Mouse (Mus musculus) CH12.LX (cell line): ENCODE data around the gene Myo15b. TPM values are rescaled to one million over a fixed set of nuclear protein-coding genes. Genes with fewer than 3 reads are reported as not detected.

Source experiments
- DNase-seq: peaks from one replicate; pipeline ENCODE4 v3.0.0-alpha.2; 2013; ENCODE audit errors: extremely low read depth
- H3K27ac ChIP-seq: 2 replicates; pipeline ENCODE4 v1.5.1; 2012; ENCODE audit warnings: low read depth, mild to moderate bottlenecking, control low read depth, moderate library complexity; ENCODE audit not compliant: insufficient read depth
- H3K27me3 ChIP-seq: replicated peaks from 2 replicates; pipeline ENCODE3; 2012; ENCODE audit warnings: inconsistent platforms
- H3K36me3 ChIP-seq, 2 experiments: replicated peaks in 1 of 2; 2 replicates each; pipeline versions ENCODE3 to v1.6.1; 2012; ENCODE audit warnings: inconsistent platforms in 1 of 2, low read length in 1 of 2, mild to moderate bottlenecking in 1 of 2, mixed read lengths in 1 of 2, moderate library complexity in 1 of 2; ENCODE audit not compliant: control insufficient read depth in 1 of 2, insufficient read depth in 1 of 2
- H3K4me1 ChIP-seq, 2 experiments: 2 replicates each; pipeline ENCODE4 v1.6.1; 2012; ENCODE audit warnings: inconsistent platforms in 1 of 2, moderate library complexity in 1 of 2; ENCODE audit not compliant: insufficient read depth in 2 of 2, control insufficient read depth in 1 of 2
- H3K4me2 ChIP-seq: 2 replicates; pipeline ENCODE4 v1.6.1; 2012; ENCODE audit warnings: low read depth, mild to moderate bottlenecking, control low read depth; ENCODE audit not compliant: poor library complexity, insufficient read depth, severe bottlenecking
- H3K4me3 ChIP-seq, 3 experiments: fragments of 150-350 bp in 1 of 3; sonication (generic) in 1 of 3; replicated peaks in 1 of 3; 2 replicates each; pipeline versions ENCODE3 to v1.5.1; 2011 to 2012; ENCODE audit warnings: low read depth in 2 of 3, low read length in 2 of 3, mild to moderate bottlenecking in 2 of 3, moderate library complexity in 2 of 3, control low read depth in 1 of 3, improper control_type of control experiment in 1 of 3, inconsistent platforms in 1 of 3, mixed read lengths in 1 of 3; ENCODE audit not compliant: poor library complexity in 1 of 3
- H3K79me2 ChIP-seq: replicated peaks from 2 replicates; pipeline ENCODE4 v1.6.1; 2012; ENCODE audit warnings: mild to moderate bottlenecking, moderate library complexity; ENCODE audit not compliant: control insufficient read depth, poor library complexity, insufficient read depth, severe bottlenecking; ENCODE audit errors: extremely low read depth
- H3K9ac ChIP-seq: 2 replicates; pipeline ENCODE4 v1.6.1; 2012; ENCODE audit warnings: low read depth, mild to moderate bottlenecking, control low read depth, moderate library complexity; ENCODE audit not compliant: insufficient read depth
- H3K9me3 ChIP-seq: replicated peaks from 2 replicates; pipeline ENCODE3; 2012; ENCODE audit warnings: low read length, inconsistent platforms, mixed read lengths
- CHD2 ChIP-seq: IDR thresholded peaks from 2 replicates; pipeline ENCODE4 v1.6.1; 2011; ENCODE audit warnings: low read length, improper control_type of control experiment
- CTCF ChIP-seq, 2 experiments: IDR thresholded peaks in 1 of 2; conservative IDR thresholded peaks in 1 of 2; 2 replicates each; pipeline ENCODE4 v1.5.1; 2011 to 2012; ENCODE audit warnings: low read depth in 2 of 2, low read length in 2 of 2, improper control_type of control experiment in 1 of 2, inconsistent platforms in 1 of 2, mild to moderate bottlenecking in 1 of 2, moderate library complexity in 1 of 2
- E2F4 ChIP-seq: IDR thresholded peaks from 2 replicates; pipeline ENCODE4 v1.6.1; 2011; ENCODE audit warnings: low read depth, low read length, improper control_type of control experiment; ENCODE audit not compliant: insufficient replicate concordance
- ELF1 ChIP-seq: IDR thresholded peaks from 2 replicates; pipeline ENCODE4 v1.6.1; 2014; ENCODE audit warnings: low read depth, mild to moderate bottlenecking, inconsistent platforms, low read length, improper control_type of control experiment
- EP300 ChIP-seq: IDR thresholded peaks from 2 replicates; pipeline ENCODE4 v1.6.1; 2011; ENCODE audit warnings: low read length, improper control_type of control experiment
- GABPA ChIP-seq: IDR thresholded peaks from 2 replicates; pipeline ENCODE4 v1.6.1; 2012; ENCODE audit warnings: low read depth, low read length, improper control_type of control experiment, inconsistent platforms; ENCODE audit not compliant: insufficient replicate concordance
- JUN ChIP-seq: IDR thresholded peaks from 2 replicates; pipeline ENCODE4 v1.6.1; 2011; ENCODE audit warnings: low read depth, mild to moderate bottlenecking, low read length, improper control_type of control experiment, moderate library complexity; ENCODE audit not compliant: insufficient read depth
- KAT2A ChIP-seq: IDR thresholded peaks from 2 replicates; pipeline ENCODE4 v1.6.1; 2012; ENCODE audit warnings: low read length, improper control_type of control experiment, inconsistent platforms; ENCODE audit not compliant: insufficient replicate concordance
- MAFK ChIP-seq: IDR thresholded peaks from 2 replicates; pipeline ENCODE4 v1.6.1; 2011; ENCODE audit warnings: low read length, improper control_type of control experiment; ENCODE audit not compliant: insufficient replicate concordance
- MAX ChIP-seq: IDR thresholded peaks from 2 replicates; pipeline ENCODE4 v1.6.1; 2011; ENCODE audit warnings: low read length, improper control_type of control experiment
- MXI1 ChIP-seq: IDR thresholded peaks from 2 replicates; pipeline ENCODE4 v1.6.1; 2011; ENCODE audit warnings: mild to moderate bottlenecking, low read depth, low read length, improper control_type of control experiment
- NELFE ChIP-seq: IDR thresholded peaks from 2 replicates; pipeline ENCODE4 v1.6.1; 2011; ENCODE audit warnings: low read depth, low read length, improper control_type of control experiment
- NRF1 ChIP-seq: IDR thresholded peaks from 2 replicates; pipeline ENCODE4 v1.6.1; 2014; ENCODE audit warnings: low read depth, mild to moderate bottlenecking, inconsistent platforms, low read length, improper control_type of control experiment, moderate library complexity
- PAX5 ChIP-seq: IDR thresholded peaks from 2 replicates; pipeline ENCODE4 v1.6.1; 2012; ENCODE audit warnings: low read length, inconsistent platforms, mixed read lengths
- POLR2A ChIP-seq: IDR thresholded peaks from 2 replicates; pipeline ENCODE4 v1.6.1; 2011; ENCODE audit warnings: low read depth, mild to moderate bottlenecking, improper control_type of control experiment, low read length
- POLR2AphosphoS2 ChIP-seq: IDR thresholded peaks from 2 replicates; pipeline ENCODE4 v1.6.1; 2011; ENCODE audit warnings: low read depth, low read length, improper control_type of control experiment
- RCOR1 ChIP-seq: conservative IDR thresholded peaks from 2 replicates; pipeline ENCODE4 v1.6.1; 2012; ENCODE audit warnings: low read depth, mild to moderate bottlenecking, inconsistent platforms, low read length, improper control_type of control experiment
- SIN3A ChIP-seq: IDR thresholded peaks from 2 replicates; pipeline ENCODE4 v1.6.1; 2012; ENCODE audit warnings: low read length, improper control_type of control experiment, inconsistent platforms
- SMC3 ChIP-seq: IDR thresholded peaks from 2 replicates; pipeline ENCODE4 v1.6.1; 2011; ENCODE audit warnings: low read depth, low read length, improper control_type of control experiment
- TBP ChIP-seq: conservative IDR thresholded peaks from 2 replicates; pipeline ENCODE4 v1.6.1; 2011; ENCODE audit warnings: low read depth, low read length, improper control_type of control experiment
- TCF12 ChIP-seq: IDR thresholded peaks from 2 replicates; pipeline ENCODE4 v1.6.1; 2014; ENCODE audit warnings: low read depth, mild to moderate bottlenecking, inconsistent platforms, low read length, improper control_type of control experiment
- USF1 ChIP-seq: IDR thresholded peaks from 2 replicates; pipeline ENCODE4 v1.6.1; 2014; ENCODE audit warnings: low read depth, mild to moderate bottlenecking, inconsistent platforms, low read length, improper control_type of control experiment
- ZC3H11A ChIP-seq: IDR thresholded peaks from 2 replicates; pipeline ENCODE4 v1.6.1; 2012; ENCODE audit warnings: low read depth, mild to moderate bottlenecking, inconsistent platforms, low read length, improper control_type of control experiment
- ZMIZ1 ChIP-seq: IDR thresholded peaks from 2 replicates; pipeline ENCODE4 v1.6.1; 2012; ENCODE audit warnings: low read depth, mild to moderate bottlenecking, inconsistent platforms, low read length, improper control_type of control experiment
- dilution Hi-C: fragments of 300-500 bp; cut with MboI; formaldehyde crosslinking; loops from 2 replicates; pipeline ENCODE4 v1.14.3; 2020; ENCODE audit warnings: low sequenced_read_pairs; ENCODE audit not compliant: extremely low pct_unique_long_range_greater_than_20kb, extremely low pct_ligation_motif_present
- in situ Hi-C: fragments of 300-500 bp; cut with MboI; formaldehyde crosslinking; loops from 3 replicates; pipeline ENCODE4 v1.14.3; 2019; ENCODE audit warnings: low sequenced_read_pairs, low pct_ligation_motif_present, low pct_unique_long_range_greater_than_20kb, mixed read lengths
- polyA plus RNA-seq: library from polyadenylated mRNA; unstranded; fragments of >175 nt; gene quantifications from 2 replicates; pipeline ENCODE4 v1.2.1, GENCODE M21; 2012; ENCODE audit warnings: low read depth; ENCODE audit not compliant: insufficient read length
- total RNA-seq, 2 experiments: library from RNA; depleted of rRNA; stranded (reverse); fragments of 300-350 nt in 1 of 2; fragments of >200 nt in 1 of 2; gene quantifications; 2 replicates each; pipeline ENCODE4 v1.2.3; 2012 to 2014

The Myo15b gene
- total and polyA plus RNA-seq, 3 experiments = 0.21 to 0.43 TPM; not detected in 1

DNA sequence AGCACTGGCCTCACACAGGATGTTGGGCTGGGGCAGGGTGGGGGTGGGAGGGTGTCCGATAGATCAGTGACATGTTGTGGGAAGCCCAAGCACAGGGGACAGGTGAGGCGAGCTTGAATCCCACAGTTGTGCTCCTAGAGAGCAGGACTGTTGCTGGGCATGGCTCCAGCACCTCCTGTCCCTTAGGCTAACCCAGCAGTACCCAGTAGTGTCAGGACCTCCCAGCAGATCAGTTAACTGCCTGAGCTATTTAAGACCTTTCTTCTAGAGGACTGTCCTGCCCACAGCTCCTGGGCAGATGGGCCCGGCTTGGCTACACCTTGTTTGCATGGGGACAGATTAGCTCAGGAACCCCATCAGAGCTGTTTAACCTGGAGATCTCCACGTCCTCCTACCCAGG lies 29.2 kb upstream of the Myo15b start:
- dilution Hi-C loops = no loop called here
- no peaks in the 10 kb centered on the region for H3K9me3 ChIP-seq
- no peaks in the 10 kb centered on the region for H3K27me3 ChIP-seq
- H3K27ac ChIP-seq = no peak overlapping the region
- no peak for DNase-seq
- H3K79me2 ChIP-seq = no peaks in the 10 kb centered on the region
- no peak overlapping the region for H3K4me3 ChIP-seq
- TF ChIP-seq CTCF (conservative IDR thresholded peaks at IDR 0.05 in 1 of 2, IDR thresholded peaks at IDR 0.05 in 1 of 2; ENCODE audit: low read depth in 2 of 2, low read length in 2 of 2) (no peak), USF1 (no peak), JUN (no peak), EP300 (no peak), KAT2A (no peak), NELFE (no peak), E2F4 (no peak), GABPA (no peak), ZC3H11A (no peak)
- TF ChIP-seq, all 38 proteins: peak for 0
- Histone ChIP-seq H3K4me2 (no peak overlapping the region), H3K36me3 (peaks cover 0 to 9% of the 10 kb centered on the region in 2 experiments), H3K9ac (no peak overlapping the region), H3K4me1 (peaks cover 3 to 18% of the 10 kb centered on the region in 2 experiments; a peak in 2 of 4 replicates)
- in situ Hi-C loops = no loop called here

DNA sequence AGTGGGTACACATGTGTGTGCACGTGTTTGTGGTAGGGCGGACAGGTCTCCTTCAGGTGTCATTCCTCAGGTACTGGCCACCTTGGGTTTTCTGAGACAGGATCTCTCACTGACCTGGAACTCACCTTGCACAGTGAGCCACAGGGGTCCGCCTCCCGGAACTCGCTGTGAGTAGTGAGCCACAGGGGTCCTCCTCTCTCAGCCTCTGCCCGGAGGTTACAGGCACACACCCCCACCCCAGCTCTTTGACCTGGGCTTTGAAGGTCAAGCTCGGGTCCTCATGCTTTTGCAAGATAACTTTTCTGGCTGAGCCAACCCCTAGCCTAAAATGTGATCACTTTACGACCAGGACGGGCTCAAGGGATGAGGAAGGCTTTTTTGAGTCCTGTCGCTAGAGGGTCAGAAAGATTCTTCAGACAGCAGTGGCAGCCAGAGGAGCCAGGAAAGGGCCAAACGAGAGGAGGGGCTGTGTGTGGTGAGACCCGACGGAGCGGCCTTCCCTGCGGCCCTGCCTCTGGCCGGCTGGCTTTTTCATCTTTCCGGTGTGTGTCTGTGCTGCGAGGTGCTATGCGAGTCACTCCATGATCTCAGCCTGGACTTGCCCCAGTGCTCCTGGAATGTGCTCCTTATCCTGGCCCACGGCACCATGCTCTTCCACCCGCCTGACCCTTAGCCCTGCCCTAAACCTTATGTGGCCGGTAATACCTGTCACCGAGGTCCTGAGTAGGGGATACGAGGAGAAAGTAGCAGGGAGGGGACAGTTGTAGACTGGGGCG lies 27.5 kb upstream of the Myo15b start:
- in situ Hi-C loops = no loop called here
- Histone ChIP-seq H3K27ac (no peak overlapping the region), H3K36me3 (peaks cover 0 to 11% of the 10 kb centered on the region in 2 experiments), H3K4me2 (no peak overlapping the region), H3K9me3 (no peaks in the 10 kb centered on the region), H3K79me2 (no peaks in the 10 kb centered on the region), H3K9ac (no peak overlapping the region), H3K4me1 (peaks cover 0 to 11% of the 10 kb centered on the region in 2 experiments; a peak in 2 of 4 replicates), H3K27me3 (no peaks in the 10 kb centered on the region), H3K4me3 (no peak overlapping the region)
- no peak for DNase-seq
- dilution Hi-C loops = no loop called here
- TF ChIP-seq MAFK (no peak), CHD2 (no peak), MXI1 (no peak), ELF1 (no peak), POLR2AphosphoS2 (no peak), JUN (no peak), GABPA (no peak), KAT2A (no peak), NRF1 (no peak), CTCF (conservative IDR thresholded peaks at IDR 0.05 in 1 of 2, IDR thresholded peaks at IDR 0.05 in 1 of 2; ENCODE audit: low read depth in 2 of 2, low read length in 2 of 2) (no peak), ZMIZ1 (no peak), RCOR1 (no peak), PAX5 (no peak), SMC3 (no peak), SIN3A (no peak), TBP (no peak), TCF12 (no peak), MAX (no peak), POLR2A (no peak), ZC3H11A (no peak)
